Mouse (Mus musculus) forebrain, embryonic 14.5 days (tissue): ENCODE results near the gene Efl1. TPM values are rescaled to one million over a fixed set of nuclear protein-coding genes. Genes with fewer than 3 reads are reported as not detected.
"Not testable (repeated sequence)": the region's sequence is repeated elsewhere in the genome, so short reads cannot be mapped to it uniquely, and the experiment has no call there.

Experiments used
- ATAC-seq: fragments of 200-750 bp; cut with Nextera tagmentation; 2 replicates; pipeline ENCODE4 v1.8.0; 2017; ENCODE audit warnings: mild to moderate bottlenecking, moderate library complexity
- DNase-seq: peaks from one replicate; pipeline ENCODE4 v3.0.0-alpha.2; 2015; ENCODE audit warnings: low spot score
- H3K27ac ChIP-seq: fragments of 300-500 bp; sonication (generic); 2 replicates; pipeline ENCODE4 v1.5.1; 2014; ENCODE audit warnings: low read depth, mild to moderate bottlenecking, control low read depth, low read length, moderate library complexity
- H3K27me3 ChIP-seq: fragments of 300-500 bp; sonication (generic); replicated peaks from 2 replicates; pipeline ENCODE4 v1.6.1; 2014; ENCODE audit warnings: low read length, control low read depth, mixed read lengths; ENCODE audit not compliant: control insufficient read depth, insufficient read depth
- H3K36me3 ChIP-seq: fragments of 300-500 bp; sonication (generic); 2 replicates; pipeline ENCODE4 v1.6.1; 2014; ENCODE audit warnings: low read length, control low read depth; ENCODE audit not compliant: control insufficient read depth, insufficient read depth
- H3K4me1 ChIP-seq: fragments of 300-500 bp; sonication (generic); 2 replicates; pipeline ENCODE4 v1.6.1; 2014; ENCODE audit warnings: antibody characterized with exemption, low read length, control low read depth; ENCODE audit not compliant: control insufficient read depth, insufficient read depth
- H3K4me2 ChIP-seq: fragments of 300-500 bp; sonication (generic); 2 replicates; pipeline ENCODE4 v1.6.1; 2014; ENCODE audit warnings: mild to moderate bottlenecking, control low read depth, low read length
- H3K4me3 ChIP-seq: fragments of 300-500 bp; sonication (generic); 2 replicates; pipeline ENCODE4 v1.5.1; 2014; ENCODE audit warnings: low read depth, low read length, control low read depth
- H3K9ac ChIP-seq: fragments of 300-500 bp; sonication (generic); 2 replicates; pipeline ENCODE4 v1.6.1; 2014; ENCODE audit warnings: mild to moderate bottlenecking, low read length, control low read depth, moderate library complexity
- H3K9me3 ChIP-seq: fragments of 300-500 bp; sonication (generic); replicated peaks from 2 replicates; pipeline ENCODE4 v1.6.1; 2016; ENCODE audit warnings: low read length, control low read depth, mixed read lengths; ENCODE audit not compliant: control insufficient read depth
- WGBS: fragments of 180-500 bp; shearing (Covaris S2); extraction: QIAGEN DNeasy Blood & Tissue Kit; methylation state at CpG from one replicate; pipeline ENCODE4 v1.1.7; 2014; 5-methylcytosine and 5-hydroxymethylcytosine counted together
- polyA plus RNA-seq: library from polyadenylated mRNA; unstranded; fragments of >200 nt; fragmentation: Nextera tagmentation; extraction: Ambion mirVana; gene quantifications from 2 replicates; pipeline ENCODE4 v1.2.1, GENCODE M21; 2014

Efl1 gene
- polyA plus RNA-seq, 1 experiment from 2014 or later: 20.4 TPM

GRCm38 (mm10) chr7:82724491-82724890 is 76.1 kb downstream of the Efl1 start:
- Histone ChIP-seq H3K27me3 (no peaks in the 10 kb centered on the region), H3K4me3 (no peak overlapping the region), H3K4me1 (no peaks in the 10 kb centered on the region), H3K4me2 (no peak overlapping the region), H3K27ac (no peak overlapping the region), H3K36me3 (no peaks in the 10 kb centered on the region), H3K9me3 (no peaks in the 10 kb centered on the region), H3K9ac (no peak overlapping the region)
- no peak for DNase-seq
- ATAC-seq: no peak
- WGBS: 39% methylated on average over 3 of the region's 3 CpGs

DNA sequence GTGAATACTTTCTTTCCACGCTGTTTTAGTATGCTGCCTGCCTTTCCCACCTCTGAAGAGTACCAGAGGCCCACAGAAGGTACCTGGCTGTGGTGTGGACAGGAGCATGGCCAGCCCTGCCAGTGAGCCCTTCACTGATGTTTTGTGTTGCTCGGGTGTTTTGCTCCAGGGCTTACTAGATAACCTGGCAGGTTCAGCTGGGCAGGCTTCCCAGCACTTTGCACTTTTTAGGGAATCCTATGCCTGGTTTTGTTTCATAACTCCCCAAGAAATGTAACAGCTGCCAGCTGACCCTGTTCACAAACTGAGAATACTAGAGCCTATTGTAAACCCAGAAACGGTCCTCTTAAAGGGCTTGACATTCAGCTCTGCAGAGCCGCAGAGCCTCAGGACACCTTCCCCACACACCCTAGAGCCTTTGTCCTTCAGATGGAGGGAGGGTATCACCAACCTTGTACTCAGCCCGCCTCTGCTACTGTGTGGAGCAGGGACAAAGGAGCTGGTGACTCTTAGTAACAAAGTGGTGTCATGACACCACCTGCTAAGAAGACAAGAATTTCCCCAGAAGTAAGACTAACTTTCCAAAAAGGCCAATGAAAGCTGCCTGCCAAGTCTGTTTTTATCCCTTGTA is 76.7 kb downstream of the Efl1 start:
- DNase-seq (no peak), ATAC-seq (no peak)

GRCm38 (mm10) chr7:82725741-82726450 is 77.5 kb downstream of the Efl1 start:
- WGBS: 79% methylated on average over 14 of the region's 14 CpGs
- Histone ChIP-seq H3K27ac (no peak overlapping the region), H3K4me1 (no peaks in the 10 kb centered on the region), H3K4me2 (no peak overlapping the region), H3K9me3 (no peaks in the 10 kb centered on the region), H3K9ac (no peak overlapping the region), H3K27me3 (no peaks in the 10 kb centered on the region), H3K36me3 (no peaks in the 10 kb centered on the region), H3K4me3 (no peak overlapping the region)
- ATAC-seq (no peak), DNase-seq (no peak)

More for the DNA sequence above, 76.7 kb downstream of the Efl1 start:
- Histone ChIP-seq H3K4me3 (no peak overlapping the region), H3K4me2 (no peak overlapping the region), H3K27ac (no peak overlapping the region), H3K9ac (no peak overlapping the region), H3K9me3 (no peaks in the 10 kb centered on the region), H3K27me3 (no peaks in the 10 kb centered on the region), H3K36me3 (no peaks in the 10 kb centered on the region), H3K4me1 (no peaks in the 10 kb centered on the region)
- WGBS: 35% methylated on average over 5 of the region's 5 CpGs

GRCm38 (mm10) chr7:82727066-82727465 is 78.7 kb downstream of the Efl1 start:
- no peaks in the 10 kb centered on the region for H3K36me3 ChIP-seq
- ATAC-seq (no peak), DNase-seq (no peak)
- H3K4me1 ChIP-seq: no peaks in the 10 kb centered on the region
- H3K4me3 ChIP-seq: no peak overlapping the region
- no peak overlapping the region for H3K9ac ChIP-seq
- 43% methylated on average over 5 of the region's 5 CpGs for WGBS
- H3K27ac ChIP-seq: no peak overlapping the region
- no peak overlapping the region for H3K4me2 ChIP-seq
- H3K9me3 ChIP-seq: no peaks in the 10 kb centered on the region
- no peaks in the 10 kb centered on the region for H3K27me3 ChIP-seq

GRCm38 (mm10) chr7:82729009-82729408 is 80.6 kb downstream of the Efl1 start:
- H3K4me1 ChIP-seq, H3K4me3 ChIP-seq, H3K36me3 ChIP-seq, H3K27ac ChIP-seq, ATAC-seq, H3K9me3 ChIP-seq, H3K27me3 ChIP-seq, H3K4me2 ChIP-seq, DNase-seq, H3K9ac ChIP-seq: not testable (repeated sequence)
- 73% methylated on average over 5 of the region's 8 CpGs for WGBS

DNA sequence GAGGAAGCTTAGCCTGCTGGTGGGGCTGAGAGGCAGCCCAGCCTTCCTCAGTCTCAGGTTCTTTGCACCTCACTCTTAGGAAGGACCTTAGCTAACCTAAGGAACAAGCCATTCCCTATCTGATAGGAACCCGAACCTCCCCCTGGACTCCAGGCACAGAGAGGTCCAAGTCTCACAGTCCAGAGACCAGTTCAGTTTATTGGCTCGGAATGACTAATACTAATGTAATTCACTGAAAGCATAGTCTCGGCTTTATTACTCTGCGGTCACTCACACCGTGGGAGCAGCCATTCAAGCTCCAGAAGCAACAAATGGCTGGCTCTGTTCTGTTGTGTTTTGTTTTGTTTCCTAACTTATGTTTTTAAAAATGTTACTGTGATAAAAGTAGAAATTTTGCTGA is 84.7 kb downstream of the Efl1 start:
- ATAC-seq (no peak), DNase-seq (no peak)
- no peaks in the 10 kb centered on the region for H3K9me3 ChIP-seq
- WGBS: 86% methylated on average over 5 of the region's 5 CpGs
- no peaks in the 10 kb centered on the region for H3K27me3 ChIP-seq
- no peak overlapping the region for H3K4me3 ChIP-seq
- H3K36me3 ChIP-seq: no peaks in the 10 kb centered on the region
- H3K9ac ChIP-seq: no peak overlapping the region
- H3K4me1 ChIP-seq: no peaks in the 10 kb centered on the region
- H3K27ac ChIP-seq: no peak overlapping the region
- H3K4me2 ChIP-seq: no peak overlapping the region

DNA sequence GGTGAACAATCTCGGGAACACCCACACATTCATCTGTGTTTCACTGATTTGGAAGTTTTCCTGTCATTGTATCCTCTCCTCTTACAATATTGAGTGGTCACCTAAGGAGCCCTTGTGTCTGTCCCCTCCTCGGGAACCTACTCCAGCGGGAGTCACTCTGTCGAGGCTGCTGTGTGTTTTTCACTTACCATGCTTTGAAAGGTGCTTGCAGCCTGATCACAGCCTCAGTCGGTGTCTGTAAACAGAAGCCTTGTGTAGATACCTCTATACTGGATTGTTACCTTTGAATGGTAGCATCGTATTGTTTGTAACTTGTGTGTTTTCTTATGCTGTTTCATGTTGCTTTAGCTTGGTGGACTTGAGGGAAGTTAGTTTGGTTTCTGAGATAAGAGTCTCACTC is 85.6 kb downstream of the Efl1 start:
- Histone ChIP-seq H3K27ac (no peak overlapping the region), H3K9ac (no peak overlapping the region), H3K4me3 (no peak overlapping the region), H3K9me3 (no peaks in the 10 kb centered on the region), H3K4me1 (no peaks in the 10 kb centered on the region), H3K36me3 (no peaks in the 10 kb centered on the region), H3K4me2 (no peak overlapping the region), H3K27me3 (no peaks in the 10 kb centered on the region)
- no peak for DNase-seq
- WGBS: 91% methylated on average over 6 of the region's 6 CpGs
- ATAC-seq: no peak

GRCm38 (mm10) chr7:82734748-82735600 is 86.6 kb downstream of the Efl1 start:
- WGBS: 78% methylated on average over 3 of the region's 3 CpGs
- Histone ChIP-seq H3K9me3 (no peaks in the 10 kb centered on the region), H3K4me3 (no peak overlapping the region), H3K9ac (no peak overlapping the region), H3K27me3 (no peaks in the 10 kb centered on the region), H3K36me3 (no peaks in the 10 kb centered on the region), H3K27ac (no peak overlapping the region), H3K4me2 (no peak overlapping the region), H3K4me1 (no peaks in the 10 kb centered on the region)
- no peak for DNase-seq
- no peak for ATAC-seq
